Mouse (Mus musculus): ENCODE data around the gene Emid1.

- TF ChIP-seq CTCF (IDR thresholded peaks at IDR 0.05; ENCODE audit: extremely low read depth, insufficient read length, insufficient replicate concordance, low read depth, low read length) = no peak
- no peak for TF ChIP-seq POLR2A (IDR thresholded peaks at IDR 0.05; ENCODE audit: low read depth, low read length)
Observed at GRCm38 (mm10) chr11:5057064-5057463, 95.0 kb downstream of the Emid1 start.

All from small intestine, adult 2 months (tissue).